Mouse (Mus musculus) liver, embryonic 16.5 days (tissue): ENCODE measurements around the gene Cul4a. TPM values are rescaled to one million over a fixed set of nuclear protein-coding genes. Genes with fewer than 3 reads are reported as not detected.

ENCODE experiments used
- ATAC-seq: fragments of 200-750 bp; cut with Nextera tagmentation; 2 replicates; pipeline ENCODE4 v1.8.0; 2017; ENCODE audit warnings: low read depth, mild to moderate bottlenecking, moderate number of reproducible peaks, moderate library complexity
- H3K27ac ChIP-seq: fragments of 300-500 bp; sonication (generic); 2 replicates; pipeline ENCODE4 v1.5.1; 2014; ENCODE audit warnings: mild to moderate bottlenecking, low read length
- H3K27me3 ChIP-seq: fragments of 300-500 bp; sonication (generic); 2 replicates; pipeline ENCODE4 v1.6.1; 2014; ENCODE audit warnings: low read depth, low read length, mixed read lengths; ENCODE audit not compliant: control insufficient read depth, insufficient read depth
- H3K36me3 ChIP-seq: fragments of 300-500 bp; sonication (generic); 2 replicates; pipeline ENCODE4 v1.6.1; 2014; ENCODE audit warnings: mild to moderate bottlenecking; ENCODE audit not compliant: control insufficient read depth, insufficient read depth
- H3K4me1 ChIP-seq: fragments of 300-500 bp; sonication (generic); 2 replicates; pipeline ENCODE4 v1.6.1; 2014; ENCODE audit warnings: low read depth, low read length, mixed read lengths; ENCODE audit not compliant: control insufficient read depth
- H3K4me2 ChIP-seq: fragments of 300-500 bp; sonication (generic); 2 replicates; pipeline ENCODE4 v1.6.1; 2014; ENCODE audit warnings: low read depth, low read length, mixed read lengths
- H3K4me3 ChIP-seq: fragments of 300-500 bp; sonication (generic); 2 replicates; pipeline ENCODE4 v1.5.1; 2014; ENCODE audit warnings: low read depth, mild to moderate bottlenecking, low read length
- H3K9ac ChIP-seq: fragments of 300-500 bp; sonication (generic); 2 replicates; pipeline ENCODE4 v1.6.1; 2014; ENCODE audit warnings: low read depth, low read length
- H3K9me3 ChIP-seq: fragments of 300-500 bp; sonication (generic); replicated peaks from 2 replicates; pipeline ENCODE4 v1.6.1; 2016; ENCODE audit warnings: low read length; ENCODE audit not compliant: control insufficient read depth
- WGBS: fragments of 180-500 bp; shearing (Covaris S2); extraction: QIAGEN DNeasy Blood & Tissue Kit; methylation state at CpG from one replicate; pipeline ENCODE4 v1.1.7; 2014; ENCODE audit not compliant: insufficient replicate concordance; 5-methylcytosine and 5-hydroxymethylcytosine counted together
- polyA plus RNA-seq: library from polyadenylated mRNA; unstranded; fragments of >200 nt; fragmentation: Nextera tagmentation; extraction: Ambion mirVana; gene quantifications from 2 replicates; pipeline ENCODE4 v1.2.1, GENCODE M21; 2015

Gene Cul4a
- polyA plus RNA-seq, 1 experiment from 2014 or later = 72.1 TPM

DNA sequence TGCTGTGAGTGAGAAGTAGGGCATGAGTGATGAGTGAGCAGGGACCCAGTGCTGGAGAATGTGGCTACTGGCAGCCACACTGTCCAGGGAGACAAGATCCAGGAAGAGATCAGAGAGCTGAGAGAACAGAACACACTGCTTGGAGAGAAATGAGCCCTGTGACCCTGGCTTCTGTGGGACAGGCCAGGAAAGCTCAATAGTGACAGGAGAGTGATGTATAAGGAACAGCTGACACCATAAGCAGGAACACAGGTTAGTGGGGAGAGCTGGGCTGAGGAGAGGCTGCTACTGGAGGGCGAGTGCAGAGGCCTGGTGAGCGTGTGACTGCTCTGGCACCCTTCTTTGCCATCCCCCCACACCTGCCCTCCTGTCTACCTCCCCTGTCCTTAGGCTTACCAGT is 45.5 kb downstream of the Cul4a start:
- no peaks in the 10 kb centered on the region for H3K4me1 ChIP-seq
- no peaks in the 10 kb centered on the region for H3K27me3 ChIP-seq
- no peak overlapping the region for H3K9ac ChIP-seq
- peaks cover 16% of the 10 kb centered on the region; the same call in 1 of the 2 replicates for H3K36me3 ChIP-seq
- no peak overlapping the region for H3K27ac ChIP-seq
- 81% methylated on average over 2 of the region's 2 CpGs for WGBS
- H3K9me3 ChIP-seq = no peaks in the 10 kb centered on the region
- no peak overlapping the region for H3K4me3 ChIP-seq
- ATAC-seq = no peak
- H3K4me2 ChIP-seq = no peak overlapping the region

DNA sequence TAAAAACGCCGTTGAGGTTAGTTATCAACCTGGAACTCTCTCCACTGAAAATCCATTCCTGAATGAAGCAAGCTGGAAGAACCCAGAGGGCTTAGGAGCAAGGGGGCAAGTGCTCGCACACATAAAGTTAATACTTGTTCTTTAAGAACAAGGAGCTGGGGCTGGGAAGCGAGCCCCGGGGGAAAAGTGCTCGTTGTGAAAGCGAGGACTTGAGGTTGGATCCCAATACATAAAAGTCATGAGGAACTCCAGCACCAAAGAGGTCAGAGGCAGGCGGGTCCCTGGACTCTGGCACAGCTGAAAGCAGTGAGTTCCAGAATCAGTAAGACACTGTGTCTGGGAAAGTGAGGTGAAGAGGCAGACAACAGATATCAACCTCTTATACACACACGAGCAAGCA is 48.7 kb downstream of the Cul4a start:
- 73% methylated on average over 9 of the region's 9 CpGs for WGBS
- peaks cover 5% of the 10 kb centered on the region for H3K4me1 ChIP-seq
- no peak overlapping the region for H3K4me2 ChIP-seq
- H3K27me3 ChIP-seq = no peaks in the 10 kb centered on the region
- peaks cover under 1% of the 10 kb centered on the region; the same call in 1 of the 2 replicates for H3K36me3 ChIP-seq
- H3K9me3 ChIP-seq = no peaks in the 10 kb centered on the region
- ATAC-seq = no peak
- H3K27ac ChIP-seq = no peak overlapping the region
- no peak overlapping the region for H3K4me3 ChIP-seq
- H3K9ac ChIP-seq = no peak overlapping the region

DNA sequence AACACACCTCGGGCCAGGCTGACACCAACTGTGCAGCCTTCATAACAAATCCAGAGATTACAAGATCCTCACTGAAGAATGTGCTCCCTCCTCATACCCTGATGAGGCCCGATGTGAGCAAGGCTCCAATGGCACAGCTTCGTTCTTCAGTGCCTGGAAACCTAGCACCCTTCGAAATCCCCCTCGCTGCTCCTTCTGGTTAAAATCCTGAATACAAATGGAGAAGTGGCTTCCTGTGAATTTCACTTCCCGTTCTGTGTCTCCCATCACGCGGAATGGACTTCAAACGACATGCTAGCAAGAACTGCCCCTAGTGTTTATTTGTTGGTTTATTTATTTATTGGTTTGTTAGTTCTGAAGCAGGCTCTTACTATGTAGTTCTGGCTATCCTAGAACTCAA is 49.9 kb downstream of the Cul4a start:
- peaks cover 10% of the 10 kb centered on the region for H3K4me1 ChIP-seq
- H3K9ac ChIP-seq = no peak overlapping the region
- H3K9me3 ChIP-seq = no peaks in the 10 kb centered on the region
- H3K4me2 ChIP-seq = no peak overlapping the region
- no peak overlapping the region for H3K4me3 ChIP-seq
- WGBS = 44% methylated on average over 9 of the region's 9 CpGs
- no peaks in the 10 kb centered on the region for H3K27me3 ChIP-seq
- no peak for ATAC-seq
- H3K36me3 ChIP-seq = no peaks in the 10 kb centered on the region
- H3K27ac ChIP-seq = no peak overlapping the region

DNA sequence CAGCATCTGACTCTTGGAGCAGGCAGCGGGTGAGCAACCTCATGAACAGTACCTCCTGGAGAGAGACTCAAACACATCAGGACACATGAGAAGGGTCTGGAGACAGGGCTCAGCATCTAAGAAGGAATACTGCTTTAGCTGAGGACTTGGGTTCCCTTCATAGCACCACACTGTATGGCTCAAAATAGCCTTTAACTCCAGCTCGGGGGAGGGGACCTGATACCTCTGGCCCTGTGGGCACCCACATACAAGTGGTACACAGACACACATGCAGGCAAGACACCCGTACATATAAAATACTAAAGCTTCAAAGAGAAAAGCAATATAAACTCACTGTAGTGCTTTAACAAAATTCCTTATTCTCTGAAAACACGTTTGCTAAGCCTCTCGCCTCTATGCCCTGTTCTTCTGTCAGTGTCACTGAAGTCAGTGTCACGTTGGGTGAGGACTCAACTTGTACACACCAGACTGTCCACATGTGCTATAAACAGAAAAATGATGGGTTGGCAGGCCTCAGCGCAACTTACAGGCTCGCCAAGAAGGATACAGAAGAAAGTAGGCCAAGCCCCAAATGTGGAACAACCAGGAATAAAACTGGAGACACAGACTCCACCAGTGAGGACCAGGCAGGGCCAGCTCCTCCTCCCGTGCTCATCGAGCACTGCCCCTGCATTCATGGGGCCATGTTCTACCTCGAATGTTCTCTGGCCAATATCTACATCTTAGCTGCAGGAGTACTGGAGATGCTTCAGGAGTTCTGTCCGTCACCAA is 51.1 kb downstream of the Cul4a start:
- WGBS = 65% methylated on average over 12 of the region's 12 CpGs
- H3K4me2 ChIP-seq = no peak overlapping the region

DNA sequence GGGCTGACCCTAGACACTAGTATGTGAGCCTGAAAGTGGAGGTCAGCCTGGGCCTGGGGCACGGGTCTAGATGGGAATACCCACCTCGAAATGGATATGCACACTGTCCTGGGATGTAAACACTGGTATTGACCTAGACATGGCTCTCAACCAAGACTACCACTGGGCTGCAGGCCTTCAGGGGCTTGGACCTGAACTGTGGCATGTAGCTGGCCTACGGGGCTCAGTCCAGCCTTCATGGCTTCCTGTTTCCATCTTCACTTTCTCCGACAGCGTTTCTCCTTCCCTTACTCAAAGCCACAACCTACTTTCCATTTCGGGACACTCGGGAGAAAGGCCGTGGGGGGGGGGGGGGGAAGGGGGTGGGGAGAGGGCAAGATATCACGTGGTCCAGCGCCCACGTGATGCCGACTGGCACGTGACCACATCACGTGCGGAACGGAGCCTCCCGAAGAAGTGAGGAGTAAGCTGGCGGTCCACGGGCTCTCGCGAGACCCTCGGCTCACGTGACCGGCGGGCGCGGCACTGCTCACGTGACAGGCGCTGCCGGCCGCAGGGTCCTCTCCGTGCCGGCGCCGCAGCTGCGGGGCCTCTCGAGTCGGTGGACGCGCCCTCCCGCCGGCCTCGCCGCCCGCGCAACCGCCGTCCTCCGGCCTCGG is 53.4 kb downstream of the Cul4a start, which contains the start of gene Lamp1:
TSS of gene Lamp1 (plus strand) at position 444 of the 659 bp plus-strand sequence.
- Histone ChIP-seq H3K9ac (peak within 1 kb of the TSS; percentile 97), H3K9me3 (no peaks in the 10 kb centered on the region), H3K4me2 (peak within 1 kb of the TSS; percentile 85), H3K27ac (peak within 1 kb of the TSS; percentile 88), H3K36me3 (no peaks in the 10 kb centered on the region), H3K27me3 (no peaks in the 10 kb centered on the region), H3K4me3 (peak within 1 kb of the TSS; percentile 92), H3K4me1 (peaks cover 41% of the 10 kb centered on the region)
- 1% methylated on average over 41 of the region's 50 CpGs for WGBS
- ATAC-seq = peak; percentile 86

More for the DNA sequence above, 51.1 kb downstream of the Cul4a start:
- Histone ChIP-seq H3K4me1 (peaks cover 21% of the 10 kb centered on the region), H3K36me3 (no peaks in the 10 kb centered on the region), H3K27ac (no peak overlapping the region), H3K9me3 (no peaks in the 10 kb centered on the region), H3K9ac (no peak overlapping the region), H3K4me3 (no peak overlapping the region), H3K27me3 (no peaks in the 10 kb centered on the region)
- no peak for ATAC-seq

DNA sequence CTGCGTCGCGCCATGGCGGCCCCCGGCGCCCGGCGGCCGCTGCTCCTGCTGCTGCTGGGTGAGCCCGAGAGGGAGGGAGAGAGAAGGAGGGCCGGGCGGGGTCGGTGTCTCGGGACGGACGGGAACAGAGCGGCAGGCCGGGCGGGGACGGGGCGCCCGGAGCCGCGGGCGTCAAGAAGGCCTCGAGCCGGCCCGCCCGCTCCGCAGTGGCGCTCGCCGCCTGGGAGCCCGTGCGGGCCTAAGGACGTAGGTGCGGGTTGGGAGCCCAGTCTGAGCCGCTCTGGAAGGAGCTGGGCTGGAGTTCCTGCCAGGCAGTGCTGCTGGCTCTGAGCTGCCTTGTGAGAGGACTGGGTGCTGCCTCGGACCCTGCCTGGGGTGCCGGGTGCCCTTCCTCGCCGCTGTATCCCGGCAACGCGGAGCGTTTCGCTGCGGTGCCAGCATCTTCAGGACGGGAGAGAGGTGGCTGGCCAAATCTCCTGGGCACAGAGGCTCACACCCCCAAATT is 54.0 kb downstream of the Cul4a start:
- peak overlapping the region; percentile 97 for H3K9ac ChIP-seq
- peak overlapping the region; percentile 92 for H3K4me3 ChIP-seq
- H3K27ac ChIP-seq = peak overlapping the region; percentile 88
- WGBS = under 1% methylated on average over 45 of the region's 49 CpGs
- no peaks in the 10 kb centered on the region for H3K36me3 ChIP-seq
- peak; percentile 63 for ATAC-seq
- peaks cover 47% of the 10 kb centered on the region for H3K4me1 ChIP-seq
- H3K9me3 ChIP-seq = no peaks in the 10 kb centered on the region
- H3K27me3 ChIP-seq = no peaks in the 10 kb centered on the region
- H3K4me2 ChIP-seq = peak overlapping the region; percentile 85

DNA sequence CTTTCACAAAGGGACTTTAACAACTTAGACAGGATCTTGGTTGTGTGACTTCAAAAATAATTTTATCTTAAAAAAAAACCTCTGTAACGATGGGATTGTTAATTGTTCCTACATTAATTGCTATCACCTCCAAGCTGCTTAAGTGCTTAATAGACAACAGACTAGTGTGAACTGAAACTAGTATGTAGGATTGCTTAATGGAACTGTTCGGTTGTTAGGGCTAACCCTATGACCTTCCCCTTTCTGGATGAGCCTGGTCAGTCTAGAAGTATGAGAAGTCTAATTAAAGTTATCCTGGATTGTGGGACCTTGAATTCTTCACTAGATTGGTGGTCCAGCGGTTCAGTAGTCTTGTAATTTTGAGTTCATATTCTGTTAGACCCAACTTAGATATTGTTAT is 55.3 kb downstream of the Cul4a start:
- Histone ChIP-seq H3K36me3 (no peaks in the 10 kb centered on the region), H3K27me3 (no peaks in the 10 kb centered on the region), H3K4me2 (peak overlapping the region; percentile 85), H3K27ac (peak overlapping the region; percentile 88), H3K4me1 (peaks cover 49% of the 10 kb centered on the region), H3K4me3 (peak overlapping the region; percentile 92), H3K9ac (peak overlapping the region; percentile 97), H3K9me3 (no peaks in the 10 kb centered on the region)
- no peak for ATAC-seq
- WGBS = 70% methylated on average over 3 of the region's 3 CpGs

DNA sequence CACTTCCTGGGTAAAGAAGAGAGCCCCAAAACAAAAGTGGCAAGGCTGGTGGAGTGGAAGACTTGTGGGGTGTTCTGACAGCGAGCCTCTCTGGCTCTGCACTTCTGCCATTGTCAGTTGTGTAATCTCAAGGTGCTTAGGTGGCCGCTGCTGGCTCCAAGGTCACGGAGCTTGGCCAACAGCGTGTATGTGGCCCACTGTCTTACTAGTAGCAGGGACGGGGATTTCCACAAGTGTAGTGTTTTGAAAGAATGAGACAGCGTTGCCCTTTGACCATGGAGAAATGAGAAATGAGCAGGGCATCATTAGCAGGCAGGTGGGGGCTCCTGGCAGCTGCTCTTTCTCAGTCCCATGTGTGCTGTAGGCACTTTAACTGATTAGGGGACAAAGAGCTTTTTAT is 56.7 kb downstream of the Cul4a start:
- Histone ChIP-seq H3K27me3 (no peaks in the 10 kb centered on the region), H3K4me2 (peak overlapping the region; percentile 85), H3K27ac (peak overlapping the region; percentile 40; the same call in 1 of the 2 replicates), H3K9ac (peak overlapping the region; percentile 7; the same call in 1 of the 2 replicates), H3K4me1 (peaks cover 49% of the 10 kb centered on the region), H3K36me3 (peaks cover 2% of the 10 kb centered on the region), H3K9me3 (no peaks in the 10 kb centered on the region), H3K4me3 (no peak overlapping the region; the same call in 1 of the 2 replicates)
- no peak for ATAC-seq
- 76% methylated on average over 6 of the region's 6 CpGs for WGBS
